ENCODE assay signal across 20 mouse cellular contexts in the genomic region with DNA sequence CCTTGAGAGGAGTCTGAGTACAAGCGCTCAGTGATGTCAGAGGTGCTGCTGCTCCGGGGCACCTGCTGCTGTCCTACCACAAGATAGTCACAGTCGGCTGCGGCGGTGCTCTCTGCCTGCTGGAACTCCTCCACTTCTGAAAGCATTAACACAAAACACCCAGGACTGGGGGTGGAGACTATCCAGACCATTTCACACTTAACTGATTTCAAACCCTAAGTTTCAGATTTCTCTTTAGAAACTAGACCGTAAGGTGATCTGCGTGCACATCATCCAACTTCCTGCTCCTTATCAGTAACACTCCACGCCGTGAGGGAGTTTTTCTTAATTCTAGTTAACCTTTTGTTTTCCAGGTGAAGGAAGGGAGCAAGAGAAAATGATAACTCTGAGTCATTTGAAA.
DNase-seq lines count a peak whose midpoint lies in the region; ATAC-seq and TF ChIP-seq lines count a peak whose summit lies in the region.
"Had no signal": no experiment of that assay in that cellular context is flagged by ENCODE, and none has a peak within 500 bp of the region (broad histone marks: within the 10 kb centered on the region; RNA-seq: fewer than 3 reads in every experiment).

No protein-coding gene starts in this region.

- no peaks in the 10 kb centered on the region for H3K27me3 ChIP-seq in kidney, embryonic 15.5 days
- H3K27me3 ChIP-seq in lung, embryonic 14.5 days (ENCODE audit: insufficient read depth, low read length), result no peaks in the 10 kb centered on the region
- H3K27me3 ChIP-seq in lung, postnatal 0 days (replicated peaks; ENCODE audit: insufficient read depth, low read length), result no peaks in the 10 kb centered on the region
- no peaks in the 10 kb centered on the region for H3K27me3 ChIP-seq in embryonic facial prominence, embryonic 14.5 days (replicated peaks; ENCODE audit: control insufficient read depth, insufficient read depth, low read length)
- no peaks in the 10 kb centered on the region for H3K27me3 ChIP-seq in stomach, postnatal 0 days (ENCODE audit: control insufficient read depth, insufficient read depth, low read length)
- H3K27me3 ChIP-seq: embryonic facial prominence, embryonic 13.5 days; forebrain, embryonic 13.5 days; heart, embryonic 12.5 days had no signal

- H3K36me3 ChIP-seq in kidney, embryonic 15.5 days, result no peaks in the 10 kb centered on the region
- no peaks in the 10 kb centered on the region for H3K36me3 ChIP-seq in lung, embryonic 14.5 days (ENCODE audit: insufficient read depth)
- no peaks in the 10 kb centered on the region for H3K36me3 ChIP-seq in lung, postnatal 0 days (ENCODE audit: insufficient read depth, low read length)
- no peaks in the 10 kb centered on the region for H3K36me3 ChIP-seq in embryonic facial prominence, embryonic 14.5 days (ENCODE audit: control insufficient read depth, insufficient read depth, low read length)
- H3K36me3 ChIP-seq in stomach, postnatal 0 days (ENCODE audit: control insufficient read depth, insufficient read depth, low read length), result no peaks in the 10 kb centered on the region
- H3K36me3 ChIP-seq: embryonic facial prominence, embryonic 13.5 days had no signal

- H3K27ac ChIP-seq in kidney, embryonic 15.5 days, result no peak overlapping the region
- H3K27ac ChIP-seq in lung, embryonic 14.5 days (ENCODE audit: low read depth), result no peak overlapping the region
- H3K27ac ChIP-seq in lung, postnatal 0 days (ENCODE audit: low read length), result no peak overlapping the region
- no peak overlapping the region for H3K27ac ChIP-seq in embryonic facial prominence, embryonic 14.5 days (replicated peaks; ENCODE audit: low read depth, low read length)
- no peak overlapping the region for H3K27ac ChIP-seq in stomach, postnatal 0 days (replicated peaks)
- H3K27ac ChIP-seq: embryonic facial prominence, embryonic 13.5 days; forebrain, embryonic 13.5 days; hindbrain, embryonic 10.5 days; hindbrain, embryonic 14.5 days had no signal

- H3K9ac ChIP-seq in kidney, embryonic 15.5 days, result no peak overlapping the region
- H3K9ac ChIP-seq in lung, embryonic 14.5 days, result no peak overlapping the region
- H3K9ac ChIP-seq in lung, postnatal 0 days (replicated peaks; ENCODE audit: low read depth), result no peak overlapping the region
- H3K9ac ChIP-seq in embryonic facial prominence, embryonic 14.5 days (ENCODE audit: low read depth, low read length), result no peak overlapping the region
- H3K9ac ChIP-seq in stomach, postnatal 0 days (ENCODE audit: low read length), result no peak overlapping the region
- H3K9ac ChIP-seq: embryonic facial prominence, embryonic 13.5 days; forebrain, embryonic 13.5 days; forebrain, postnatal 0 days; heart, embryonic 12.5 days; hindbrain, embryonic 14.5 days had no signal

- no peaks in the 10 kb centered on the region for H3K9me3 ChIP-seq in kidney, embryonic 15.5 days (replicated peaks)
- no peaks in the 10 kb centered on the region for H3K9me3 ChIP-seq in lung, embryonic 14.5 days (ENCODE audit: low read depth, low read length)
- H3K9me3 ChIP-seq in lung, postnatal 0 days (ENCODE audit: low read length), result no peaks in the 10 kb centered on the region
- no peaks in the 10 kb centered on the region for H3K9me3 ChIP-seq in embryonic facial prominence, embryonic 14.5 days (ENCODE audit: control insufficient read depth, low read length)
- H3K9me3 ChIP-seq in stomach, postnatal 0 days (ENCODE audit: control insufficient read depth, low read length), result no peaks in the 10 kb centered on the region
- H3K9me3 ChIP-seq: embryonic facial prominence, embryonic 13.5 days; forebrain, embryonic 13.5 days; heart, embryonic 12.5 days; hindbrain, embryonic 10.5 days had no signal

- peak; percentile 83 for ATAC-seq in kidney, embryonic 15.5 days (replicated peaks; ENCODE audit: low FRiP score)
- ATAC-seq in lung, embryonic 14.5 days (ENCODE audit: insufficient read depth), result no peak
- no peak for ATAC-seq in lung, postnatal 0 days
- ATAC-seq in embryonic facial prominence, embryonic 14.5 days (ENCODE audit: low read depth), result no peak; the same call in 1 of the 2 replicates
- ATAC-seq in stomach, postnatal 0 days (ENCODE audit: low FRiP score, low TSS enrichment), result 0 out of 2 replicates have a peak, but pooled peaks have one; percentile 21
- ATAC-seq: forebrain, embryonic 13.5 days; forebrain, postnatal 0 days had no signal

- no peak for TF ChIP-seq EP300 in lung, postnatal 0 days (IDR thresholded peaks at IDR 0.05)
- no peak for TF ChIP-seq EP300 in stomach, postnatal 0 days (optimal IDR thresholded peaks at IDR 0.05)

- no peak overlapping the region for H3K4me2 ChIP-seq in kidney, embryonic 15.5 days
- no peak overlapping the region for H3K4me2 ChIP-seq in lung, embryonic 14.5 days
- no peak overlapping the region for H3K4me2 ChIP-seq in lung, postnatal 0 days (replicated peaks; ENCODE audit: low read depth, low read length)
- no peak overlapping the region for H3K4me2 ChIP-seq in embryonic facial prominence, embryonic 14.5 days (ENCODE audit: low read depth, low read length)
- no peak overlapping the region for H3K4me2 ChIP-seq in stomach, postnatal 0 days (replicated peaks; ENCODE audit: low read depth)
- H3K4me2 ChIP-seq: embryonic facial prominence, embryonic 13.5 days; forebrain, embryonic 13.5 days; heart, embryonic 12.5 days; hindbrain, embryonic 14.5 days had no signal

- no peak for TF ChIP-seq CTCF in lung, embryonic 14.5 days (IDR thresholded peaks at IDR 0.05; ENCODE audit: low read depth)
- TF ChIP-seq CTCF in lung, postnatal 0 days (IDR thresholded peaks at IDR 0.05), result no peak
- no peak for TF ChIP-seq CTCF in stomach, postnatal 0 days (IDR thresholded peaks at IDR 0.05; ENCODE audit: low read depth)

- 0 out of 2 replicates have a peak, but pooled peaks cover 2% of the 10 kb centered on the region for H3K4me1 ChIP-seq in kidney, embryonic 15.5 days
- no peaks in the 10 kb centered on the region for H3K4me1 ChIP-seq in lung, embryonic 14.5 days (ENCODE audit: insufficient read depth)
- H3K4me1 ChIP-seq in lung, postnatal 0 days (ENCODE audit: insufficient read depth, low read depth, low read length), result no peaks in the 10 kb centered on the region
- no peaks in the 10 kb centered on the region for H3K4me1 ChIP-seq in embryonic facial prominence, embryonic 14.5 days (ENCODE audit: control insufficient read depth, insufficient read depth, low read length)
- no peaks in the 10 kb centered on the region for H3K4me1 ChIP-seq in stomach, postnatal 0 days (replicated peaks; ENCODE audit: control insufficient read depth, insufficient read depth)

- DNase-seq in kidney, adult 18-20 months, result no peak
- DNase-seq in lung, embryonic 14.5 days, result peak; percentile 7
- no peak for DNase-seq in lung, postnatal 0 days (ENCODE audit: low spot score)
- DNase-seq in embryonic facial prominence, embryonic 14.5 days (ENCODE audit: low spot score), result peak; percentile 35
- DNase-seq in stomach, postnatal 0 days (ENCODE audit: low spot score), result no peak
- no peak for DNase-seq in cerebellum, postnatal 14 days
- DNase-seq in testis, postnatal 10 days (ENCODE audit: low spot score), result no peak
- DNase-seq: adrenal gland, adult 8-10 months; adrenal gland, postnatal 36 days; cerebellum, adult 2 months; cerebellum, postnatal 10 days; embryo, embryonic 11 days; forebrain, postnatal 0 days; gastrocnemius, postnatal 14 days had no signal

- 26% methylated on average over 9 of the region's 9 CpGs for WGBS in kidney, embryonic 15.5 days
- WGBS in lung, embryonic 14.5 days, result 27% methylated on average over 9 of the region's 9 CpGs
- 25% methylated on average over 9 of the region's 9 CpGs for WGBS in lung, postnatal 0 days
- 51% methylated on average over 9 of the region's 9 CpGs for WGBS in embryonic facial prominence, embryonic 14.5 days
- WGBS in stomach, postnatal 0 days, result 59% methylated on average over 9 of the region's 9 CpGs

- no peak overlapping the region for H3K4me3 ChIP-seq in kidney, embryonic 15.5 days (replicated peaks)
- H3K4me3 ChIP-seq in lung, embryonic 14.5 days (ENCODE audit: low read depth, low read length), result no peak overlapping the region
- H3K4me3 ChIP-seq in lung, postnatal 0 days (ENCODE audit: low read depth, low read length), result no peak overlapping the region
- H3K4me3 ChIP-seq in embryonic facial prominence, embryonic 14.5 days (ENCODE audit: low read depth, low read length), result no peak overlapping the region
- no peak overlapping the region for H3K4me3 ChIP-seq in stomach, postnatal 0 days (ENCODE audit: low read depth, low read length)
- H3K4me3 ChIP-seq: embryonic facial prominence, embryonic 13.5 days; forebrain, embryonic 13.5 days; heart, embryonic 12.5 days; hindbrain, embryonic 10.5 days had no signal

Comparison
In these comparisons a context has a peak if more than half of its experiments do, and no peak if none do; other contexts are left out.
1. DNase-seq: peak in lung, embryonic 14.5 days (single experiment) and embryonic facial prominence, embryonic 14.5 days (single experiment); none in kidney, adult 18-20 months (single experiment), lung, postnatal 0 days (single experiment), stomach, postnatal 0 days (single experiment), cerebellum, postnatal 14 days (0 of 2) and testis, postnatal 10 days (single experiment).
2. ATAC-seq: peak in kidney, embryonic 15.5 days (single experiment) and stomach, postnatal 0 days (single experiment); none in lung, embryonic 14.5 days (single experiment), lung, postnatal 0 days (single experiment) and embryonic facial prominence, embryonic 14.5 days (single experiment).